Mouse (Mus musculus) adrenal gland, adult 2 months (tissue): ENCODE results near the gene Adk. TPM values are rescaled to one million over a fixed set of nuclear protein-coding genes. Genes with fewer than 3 reads are reported as not detected.

Source experiments
- DNase-seq: peaks from one replicate; pipeline ENCODE4 v3.0.0; 2021
- polyA plus RNA-seq: library from polyadenylated mRNA; depleted of rRNA; stranded (reverse); fragments of >200 nt; gene quantifications from 2 replicates; pipeline ENCODE4 v1.2.3, GENCODE M21; 2012
- total RNA-seq, 2 experiments: library from RNA; stranded (reverse); gene quantifications; 2 replicates each; pipeline ENCODE4 v1.2.3; 2021

Gene Adk
- total and polyA plus RNA-seq, 3 experiments = 12.4 to 124 (median 103) TPM

- no peak for DNase-seq
Observed at GRCm38 (mm10) chr14:21100876-21101275, 48.5 kb downstream of the Adk start.

DNA sequence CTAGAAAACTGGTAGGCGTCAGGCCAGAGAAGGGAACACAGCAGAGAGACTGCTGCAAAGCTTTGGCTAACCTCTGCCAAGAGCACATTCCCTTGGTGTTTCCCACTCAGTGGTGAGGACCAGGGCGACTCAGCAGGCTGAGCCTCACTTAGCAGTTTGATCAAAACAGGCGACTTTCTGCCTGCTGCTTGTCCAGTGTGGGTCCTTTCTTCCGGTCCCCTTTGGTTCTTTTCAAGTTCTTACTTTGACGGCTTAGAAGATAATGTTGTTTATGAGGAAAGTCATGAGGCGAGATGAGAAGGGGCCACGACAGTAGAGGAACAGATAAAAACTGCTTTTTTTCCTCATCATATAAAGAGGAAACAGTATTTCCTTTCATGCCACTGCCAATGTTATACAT lies 49.2 kb downstream of the Adk start:
- no peak for DNase-seq

DNA sequence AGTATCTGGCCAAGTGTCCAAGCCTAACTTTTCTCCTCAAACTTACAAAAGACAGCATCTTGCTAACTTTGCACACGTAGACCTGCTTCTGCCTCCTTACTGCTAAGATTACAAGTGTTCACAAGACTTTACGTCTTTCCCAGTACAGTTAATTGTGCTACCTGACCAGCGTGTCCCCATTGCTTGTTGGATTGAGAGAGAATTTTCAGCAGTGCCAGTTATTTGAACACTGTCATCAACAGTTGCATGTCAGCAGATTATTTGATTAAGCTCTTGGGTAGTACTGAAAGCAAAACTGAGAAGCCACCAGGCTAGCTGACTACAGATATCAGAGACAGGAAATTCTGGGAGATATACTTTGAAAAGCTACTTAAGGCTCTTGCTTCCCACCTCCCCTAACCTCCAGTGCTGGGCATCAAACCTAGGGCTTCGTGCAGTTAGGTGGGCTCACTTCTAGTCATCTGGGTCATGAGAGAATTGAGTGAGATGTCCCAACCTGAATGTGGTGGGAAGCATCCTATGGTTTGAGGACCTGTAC lies 50.4 kb downstream of the Adk start:
- DNase-seq = no peak

DNA sequence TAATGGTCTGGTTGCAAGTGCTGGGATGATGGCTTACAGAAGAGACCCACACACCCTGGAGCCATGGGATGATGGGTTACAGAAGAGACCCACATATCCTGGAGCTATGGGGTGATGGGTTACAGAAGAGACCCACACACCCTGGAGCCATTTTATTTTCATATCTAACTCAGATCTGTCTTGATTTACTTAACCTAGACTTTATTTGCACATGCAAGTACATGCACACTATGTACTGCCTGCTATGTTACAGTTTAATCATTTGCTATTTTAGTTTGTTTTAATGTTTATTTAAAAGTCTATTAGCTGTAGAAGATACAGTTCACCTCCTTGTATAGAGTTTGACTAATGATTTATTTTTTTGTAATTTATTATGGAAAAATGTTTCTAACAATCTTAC lies 52.7 kb downstream of the Adk start:
- no peak for DNase-seq

GRCm38 (mm10) chr14:21106582-21106981 lies 54.2 kb downstream of the Adk start:
- peak; percentile 60 for DNase-seq

DNA sequence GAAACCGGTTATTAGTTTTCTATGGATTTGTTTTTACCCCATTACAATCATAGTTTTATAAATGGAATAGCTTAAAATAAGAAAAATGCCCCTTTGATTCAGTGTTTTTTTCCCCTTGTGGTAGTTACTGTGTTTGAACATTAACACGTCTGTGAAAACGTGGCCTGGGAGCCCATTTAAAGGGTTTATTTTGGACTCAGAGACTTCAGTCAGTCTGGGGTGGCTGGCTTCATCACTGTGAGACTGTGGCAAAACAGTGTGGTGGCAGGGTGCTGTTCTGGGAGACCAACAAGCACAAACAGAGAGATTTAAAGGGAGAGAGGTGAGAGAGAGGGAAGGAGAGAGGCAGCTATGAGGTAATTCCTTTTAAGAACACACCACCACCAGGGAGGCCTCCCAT lies 55.2 kb downstream of the Adk start:
- no peak for DNase-seq

GRCm38 (mm10) chr14:21110492-21110891 lies 58.1 kb downstream of the Adk start:
- DNase-seq = no peak

DNA sequence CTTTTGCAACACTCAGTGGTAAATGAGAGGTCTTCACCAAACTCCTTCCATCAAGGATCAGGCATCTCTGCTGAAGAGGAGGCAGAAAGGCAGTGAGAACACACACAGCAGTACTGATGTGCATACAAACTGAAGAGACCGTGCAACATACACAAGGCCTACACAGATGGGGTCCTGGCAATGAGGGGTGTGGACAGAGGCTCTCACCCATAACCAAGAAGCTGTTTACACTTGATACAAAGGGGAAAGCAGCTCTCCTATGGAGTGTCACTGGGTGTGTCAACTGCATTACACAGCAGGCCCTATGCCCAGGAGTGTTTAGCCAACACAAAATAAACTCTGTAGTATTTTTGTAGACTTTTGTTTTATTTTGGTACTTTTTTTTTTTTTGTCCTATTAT lies 59.1 kb downstream of the Adk start:
- DNase-seq = no peak

- no peak for DNase-seq
Observed at GRCm38 (mm10) chr14:21112174-21112573, 59.8 kb downstream of the Adk start.

DNA sequence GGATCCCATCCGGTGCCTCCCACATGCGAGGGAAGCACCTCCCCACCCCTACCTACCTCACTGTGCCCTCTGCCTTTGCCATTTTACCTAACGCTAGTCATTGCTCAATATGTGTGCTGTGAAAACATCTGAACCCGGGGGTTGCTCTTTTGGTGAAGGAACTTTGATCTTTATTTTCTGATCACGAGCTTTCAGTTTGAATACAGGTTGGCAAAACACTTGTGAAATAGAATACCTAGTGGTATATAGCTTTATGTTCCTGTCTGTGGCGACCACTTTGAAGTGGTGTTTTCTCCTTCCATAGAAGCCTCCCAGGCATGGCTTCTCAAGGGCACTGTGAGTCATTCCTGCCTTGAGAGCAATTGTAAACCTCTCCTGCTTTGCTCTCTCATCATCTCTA lies 60.4 kb downstream of the Adk start:
- peak; percentile 51 for DNase-seq

GRCm38 (mm10) chr14:21114339-21114738 lies 62.0 kb downstream of the Adk start:
- DNase-seq = no peak

DNA sequence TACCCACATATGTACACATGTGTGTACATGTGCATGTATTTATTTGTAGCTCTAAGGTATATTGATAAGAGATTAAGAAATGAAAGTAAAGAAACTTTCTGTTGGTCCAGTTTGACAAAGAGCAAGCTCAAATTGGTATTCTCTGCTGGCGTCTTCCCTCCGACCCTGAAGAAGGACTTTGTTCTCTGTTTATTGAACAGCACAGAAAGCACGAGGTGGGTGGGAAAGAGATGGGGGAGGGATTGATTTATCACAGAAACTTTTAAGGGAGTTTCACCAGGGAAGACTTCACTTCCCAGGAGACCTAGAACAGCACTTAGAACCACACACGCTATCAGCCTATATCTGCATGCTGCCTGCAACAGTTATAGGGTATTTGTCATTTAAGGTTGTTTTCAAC lies 62.9 kb downstream of the Adk start:
- DNase-seq = no peak

DNA sequence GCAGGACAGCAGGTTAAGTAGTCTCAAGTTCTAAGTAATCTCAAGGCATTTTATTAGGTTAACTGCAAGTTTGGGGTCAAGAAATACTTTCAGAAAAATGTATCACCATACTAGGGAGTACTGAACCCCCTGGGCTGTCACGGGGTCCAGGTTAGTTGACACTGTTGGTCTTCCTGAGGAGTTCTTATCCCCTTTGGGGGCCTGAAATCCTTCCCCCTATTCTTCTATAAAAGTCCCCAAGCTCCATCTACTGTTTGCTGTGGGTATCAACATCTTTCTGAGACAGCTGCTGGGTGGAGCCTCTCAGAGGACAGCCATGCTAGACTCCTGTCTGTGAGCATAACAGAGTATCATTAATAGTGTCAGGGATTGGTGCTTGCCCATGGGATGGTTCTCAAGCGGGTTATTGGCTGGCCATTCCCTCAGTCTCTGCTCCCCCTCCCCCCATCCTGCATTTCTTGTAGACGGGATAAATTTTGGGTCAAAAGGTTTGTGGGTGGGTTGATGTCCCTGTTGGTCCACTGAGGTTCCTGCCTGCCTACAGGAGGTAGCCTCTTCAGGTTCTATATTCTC lies 63.6 kb downstream of the Adk start:
- no peak for DNase-seq

- no peak for DNase-seq
Observed at GRCm38 (mm10) chr14:21118095-21118494, 65.7 kb downstream of the Adk start.

DNA sequence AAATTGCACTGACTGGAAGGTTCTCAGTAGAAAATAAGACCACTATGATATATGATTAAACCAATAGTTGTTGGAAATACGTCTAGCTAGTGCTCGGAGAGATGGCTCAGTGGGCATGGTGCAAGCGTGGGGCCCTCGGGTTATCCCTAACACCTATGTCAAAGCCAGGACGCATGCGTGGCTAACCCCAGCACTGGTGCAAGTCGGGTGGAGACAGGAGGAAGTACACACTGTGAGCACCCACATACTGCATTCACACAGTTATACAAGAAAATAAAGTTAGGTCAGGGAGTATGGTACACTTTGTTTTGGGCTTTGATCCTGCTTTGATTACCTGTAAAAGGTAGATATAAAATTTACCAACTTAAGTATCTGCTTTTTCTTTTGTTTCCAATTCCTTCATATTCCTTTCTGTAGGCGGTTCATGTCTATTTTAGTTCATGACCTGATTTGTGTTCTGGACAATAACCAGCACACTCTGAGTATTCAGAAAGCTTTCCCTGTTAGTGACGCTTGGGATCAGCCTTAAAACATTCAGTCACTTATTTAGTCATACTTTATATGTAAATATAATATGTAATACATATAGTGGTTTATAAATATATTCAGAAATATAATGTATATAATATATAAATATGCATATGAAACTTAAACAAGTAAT lies 67.4 kb downstream of the Adk start:
- no peak for DNase-seq

DNA sequence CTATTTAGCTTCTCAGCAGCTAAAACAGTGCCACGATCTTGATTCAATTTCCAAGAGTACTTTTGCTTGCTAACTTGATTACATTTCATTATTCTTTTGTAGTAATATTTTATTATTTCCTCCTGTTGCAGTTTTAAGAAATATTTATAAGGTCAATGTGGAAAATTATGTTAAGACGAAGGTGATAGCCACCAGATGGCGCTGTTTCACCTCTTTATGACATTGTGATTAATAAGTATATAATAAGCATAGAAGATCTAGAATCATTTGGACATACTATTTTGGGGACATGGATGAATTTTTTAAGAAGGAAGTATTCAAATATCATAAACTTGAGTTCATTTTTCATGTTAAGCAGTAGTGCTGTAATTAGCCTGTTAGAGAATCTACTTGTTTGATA lies 68.1 kb downstream of the Adk start:
- DNase-seq = no peak

GRCm38 (mm10) chr14:21127215-21127614 lies 74.8 kb downstream of the Adk start:
- DNase-seq = no peak

- peak; percentile 39 for DNase-seq
Observed at GRCm38 (mm10) chr14:21136906-21137305, 84.5 kb downstream of the Adk start.

GRCm38 (mm10) chr14:21142603-21143002 lies 90.2 kb downstream of the Adk start:
- DNase-seq = no peak

DNA sequence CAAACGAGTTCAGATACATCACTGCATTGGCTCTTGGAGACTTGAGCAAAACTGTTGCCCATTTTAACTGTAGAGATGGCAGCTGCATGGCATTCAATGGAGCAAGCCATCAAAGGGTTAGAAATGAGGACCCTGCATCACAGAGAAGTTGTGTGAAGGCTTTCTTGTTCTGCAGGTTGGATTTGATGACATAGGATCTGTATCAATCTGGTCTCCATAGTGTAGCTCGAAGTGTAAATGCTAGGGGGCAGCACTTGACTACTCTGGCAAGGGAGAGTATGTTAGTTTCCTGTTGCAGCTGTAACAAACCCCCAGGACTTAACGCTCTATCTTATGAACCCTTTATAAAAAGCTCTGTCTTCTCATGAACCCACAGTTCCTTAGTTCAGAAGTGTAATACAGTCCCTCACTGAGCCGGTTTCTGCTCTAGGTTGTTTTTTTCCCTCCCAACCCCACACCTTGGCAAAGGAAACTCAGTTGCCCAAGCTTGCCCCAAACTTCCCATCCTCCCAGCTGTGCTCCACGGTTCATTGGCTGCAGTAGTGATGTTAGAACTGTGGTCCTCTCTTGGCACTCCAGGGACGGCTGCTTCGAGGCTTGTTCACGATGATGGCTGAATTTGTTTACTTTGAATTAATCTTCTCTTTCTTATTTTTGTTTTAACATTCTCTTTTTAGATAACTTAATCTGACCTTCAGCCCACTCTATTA lies 91.2 kb downstream of the Adk start:
- DNase-seq = peak; percentile 46

- DNase-seq = no peak
Observed at GRCm38 (mm10) chr14:21147171-21147570, 94.8 kb downstream of the Adk start.

DNA sequence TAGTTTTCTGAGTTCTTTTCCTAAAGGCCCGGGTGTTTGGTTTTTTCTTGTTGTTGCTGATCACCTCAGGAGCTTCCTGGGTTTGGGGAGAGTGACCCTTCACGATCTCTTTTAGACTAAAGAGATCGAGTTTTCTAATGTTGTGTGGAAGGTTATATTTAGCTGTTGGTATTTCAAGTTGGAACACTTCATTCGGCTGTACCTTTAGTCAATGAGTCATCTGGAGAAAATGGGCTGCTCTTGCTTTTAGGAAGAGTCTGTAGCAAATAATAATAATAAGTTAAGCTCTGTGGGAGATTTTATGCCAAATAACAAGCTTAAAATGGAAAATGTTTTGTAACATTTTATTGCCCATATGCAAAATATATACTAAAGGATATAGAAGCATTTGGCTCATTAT lies 97.9 kb downstream of the Adk start:
- no peak for DNase-seq

GRCm38 (mm10) chr14:21152055-21152454 lies 99.7 kb downstream of the Adk start:
- no peak for DNase-seq
